Mouse (Mus musculus) hindbrain, embryonic 10.5 days (tissue): Measurements from ENCODE around the gene Rtl1. TPM values are rescaled to one million over a fixed set of nuclear protein-coding genes. Genes with fewer than 3 reads are reported as not detected.

ENCODE experiments used
- DNase-seq: peaks from one replicate; pipeline ENCODE4 v3.0.0-alpha.2; 2017; ENCODE audit warnings: low spot score
- H3K27ac ChIP-seq: fragments of 300-500 bp; sonication (generic); 2 replicates; pipeline ENCODE4 v1.5.1; 2016; ENCODE audit warnings: mild to moderate bottlenecking, moderate library complexity
- H3K27me3 ChIP-seq: fragments of 300-500 bp; sonication (generic); 2 replicates; pipeline ENCODE4 v1.6.1; 2016; ENCODE audit warnings: mild to moderate bottlenecking; ENCODE audit not compliant: poor library complexity, insufficient read depth, severe bottlenecking
- H3K36me3 ChIP-seq: fragments of 300-500 bp; sonication (generic); 2 replicates; pipeline ENCODE4 v1.6.1; 2016; ENCODE audit warnings: mild to moderate bottlenecking, moderate library complexity
- H3K4me1 ChIP-seq: fragments of 300-500 bp; sonication (generic); replicated peaks from 2 replicates; pipeline ENCODE4 v1.6.1; 2016; ENCODE audit warnings: mild to moderate bottlenecking
- H3K4me3 ChIP-seq: fragments of 300-500 bp; sonication (generic); 2 replicates; pipeline ENCODE4 v1.5.1; 2016; ENCODE audit warnings: mild to moderate bottlenecking, moderate library complexity
- H3K9me3 ChIP-seq: fragments of 300-500 bp; sonication (generic); 2 replicates; pipeline ENCODE4 v1.6.1; 2016; ENCODE audit warnings: mild to moderate bottlenecking, moderate library complexity
- WGBS: fragments of 180-500 bp; shearing (Covaris S2); methylation state at CpG from one replicate; pipeline ENCODE4 v1.1.7; 2016; 5-methylcytosine and 5-hydroxymethylcytosine counted together
- polyA plus RNA-seq: library from polyadenylated mRNA; unstranded; fragments of >200 nt; fragmentation: Nextera tagmentation; extraction: Ambion mirVana; gene quantifications from 2 replicates; pipeline ENCODE4 v1.2.1, GENCODE M21; 2016

The Rtl1 gene
- polyA plus RNA-seq, 1 experiment from 2014 or later: 0.73 TPM

- Histone ChIP-seq H3K4me3 (no peak overlapping the region), H3K36me3 (peaks cover 95% of the 10 kb centered on the region), H3K27me3 (peaks cover 14% of the 10 kb centered on the region), H3K9me3 (peaks cover 30% of the 10 kb centered on the region), H3K4me1 (peaks cover 51% of the 10 kb centered on the region), H3K27ac (peak overlapping the region; percentile 51)
- DNase-seq: no peak
- 48% methylated on average over 9 of the region's 9 CpGs for WGBS
Observed at GRCm38 (mm10) chr12:109607953-109608352, 7.8 kb upstream of the Rtl1 start.

DNA sequence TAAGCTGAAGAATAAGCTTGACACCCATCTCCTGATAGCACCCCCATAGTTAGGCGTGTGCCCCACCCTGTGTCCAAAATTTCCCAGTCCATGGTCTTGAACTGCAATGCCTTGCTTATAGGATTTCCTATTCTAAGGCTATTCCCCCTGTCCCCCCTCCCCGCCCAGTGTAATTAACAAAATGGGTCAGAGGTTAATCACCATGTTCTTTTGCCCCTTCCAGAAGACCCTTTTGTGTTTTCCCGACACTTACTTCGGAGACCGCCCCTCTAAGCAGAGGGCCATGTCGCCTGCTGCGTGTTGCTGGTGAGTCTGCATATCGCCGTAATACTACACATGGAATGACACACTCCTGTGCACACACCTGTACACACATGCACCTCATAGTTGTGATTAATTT is 7.1 kb upstream of the Rtl1 start:
- Histone ChIP-seq H3K4me1 (peaks cover 44% of the 10 kb centered on the region), H3K4me3 (no peak overlapping the region), H3K36me3 (peaks cover 94% of the 10 kb centered on the region), H3K27me3 (peaks cover 6% of the 10 kb centered on the region), H3K9me3 (peaks cover 30% of the 10 kb centered on the region), H3K27ac (peak overlapping the region; percentile 47; the same call in 1 of the 2 replicates)
- no peak for DNase-seq
- 51% methylated on average over 9 of the region's 9 CpGs for WGBS

- H3K27ac ChIP-seq: peak overlapping the region; percentile 40
- no peak overlapping the region for H3K4me3 ChIP-seq
- WGBS: 73% methylated on average over 16 of the region's 16 CpGs
- peaks cover 91% of the 10 kb centered on the region for H3K36me3 ChIP-seq
- H3K4me1 ChIP-seq: peaks cover 40% of the 10 kb centered on the region
- DNase-seq: no peak
- peaks cover 9% of the 10 kb centered on the region for H3K9me3 ChIP-seq
- H3K27me3 ChIP-seq: no peaks in the 10 kb centered on the region; the same call in 1 of the 2 replicates
Observed at GRCm38 (mm10) chr12:109604982-109605721, 5.0 kb upstream of the Rtl1 start.

- Histone ChIP-seq H3K36me3 (peaks cover 61% of the 10 kb centered on the region), H3K9me3 (no peaks in the 10 kb centered on the region), H3K4me3 (no peak overlapping the region), H3K27ac (no peak overlapping the region), H3K27me3 (no peaks in the 10 kb centered on the region; the same call in 1 of the 2 replicates), H3K4me1 (peaks cover 5% of the 10 kb centered on the region; the same call in 1 of the 2 replicates)
- WGBS: 88% methylated on average over 12 of the region's 12 CpGs
- no peak for DNase-seq
Observed at GRCm38 (mm10) chr12:109598551-109599250, 1.4 kb downstream of the Rtl1 start.

DNA sequence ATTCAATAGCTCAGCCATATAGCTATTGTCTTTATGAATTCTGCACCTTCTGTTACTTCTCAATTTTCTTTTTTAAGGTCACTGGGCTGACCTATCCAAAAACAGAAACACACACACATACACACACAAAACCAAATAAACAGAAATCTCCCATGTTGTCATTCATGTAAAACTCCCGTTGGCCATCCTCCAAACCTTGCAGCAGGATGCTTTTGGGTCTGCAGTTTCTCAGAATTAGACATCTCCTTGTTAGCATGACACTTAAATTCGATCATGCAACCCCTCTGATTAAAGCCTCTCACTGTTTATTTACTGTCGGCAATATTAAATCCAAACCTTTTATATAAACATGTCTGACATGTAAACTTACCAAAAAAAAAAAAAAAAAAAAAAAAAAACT is 3.4 kb downstream of the Rtl1 start:
- peaks cover 65% of the 10 kb centered on the region for H3K36me3 ChIP-seq

DNA sequence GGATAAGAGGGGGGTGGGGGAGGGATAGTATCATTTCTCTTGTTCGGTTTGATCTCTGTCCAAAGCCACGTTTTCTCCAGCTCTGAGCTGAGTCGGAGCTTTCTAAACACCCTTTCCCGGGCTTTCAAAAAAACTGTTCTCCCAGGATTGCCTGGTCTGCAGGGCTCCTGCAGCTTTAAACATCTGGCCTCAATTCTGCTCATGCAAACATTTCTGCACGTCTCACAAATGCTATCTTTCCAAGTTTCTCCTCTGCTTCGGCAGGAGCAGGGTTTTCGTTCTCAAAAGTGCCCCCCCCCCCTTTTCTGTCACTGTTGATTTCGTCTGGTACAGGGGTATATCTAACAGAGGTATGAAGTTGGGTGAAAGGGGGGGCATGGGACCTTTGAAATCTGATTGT is 3.9 kb downstream of the Rtl1 start:
- H3K27me3 ChIP-seq: no peaks in the 10 kb centered on the region; the same call in 1 of the 2 replicates
- no peak for DNase-seq
- 53% methylated on average over 8 of the region's 8 CpGs for whole genome bisulfite sequencing
- H3K4me1 ChIP-seq: peaks cover 5% of the 10 kb centered on the region; the same call in 1 of the 2 replicates
- H3K27ac ChIP-seq: no peak overlapping the region
- peaks cover 65% of the 10 kb centered on the region for H3K36me3 ChIP-seq
- H3K9me3 ChIP-seq: no peaks in the 10 kb centered on the region
- H3K4me3 ChIP-seq: no peak overlapping the region

More for the DNA sequence above, 3.4 kb downstream of the Rtl1 start:
- Histone ChIP-seq H3K27me3 (no peaks in the 10 kb centered on the region; the same call in 1 of the 2 replicates), H3K4me3 (no peak overlapping the region), H3K27ac (no peak overlapping the region), H3K4me1 (peaks cover 5% of the 10 kb centered on the region; the same call in 1 of the 2 replicates), H3K9me3 (no peaks in the 10 kb centered on the region)
- WGBS: 77% methylated on average over 3 of the region's 3 CpGs
- no peak for DNase-seq

- Histone ChIP-seq H3K27ac (no peak overlapping the region), H3K27me3 (no peaks in the 10 kb centered on the region), H3K36me3 (peaks cover 63% of the 10 kb centered on the region), H3K4me3 (no peak overlapping the region), H3K4me1 (peaks cover 5% of the 10 kb centered on the region; the same call in 1 of the 2 replicates), H3K9me3 (no peaks in the 10 kb centered on the region)
- DNase-seq: no peak
- 77% methylated on average over 6 of the region's 6 CpGs for WGBS
Observed at GRCm38 (mm10) chr12:109595753-109596152, 4.4 kb downstream of the Rtl1 start.

DNA sequence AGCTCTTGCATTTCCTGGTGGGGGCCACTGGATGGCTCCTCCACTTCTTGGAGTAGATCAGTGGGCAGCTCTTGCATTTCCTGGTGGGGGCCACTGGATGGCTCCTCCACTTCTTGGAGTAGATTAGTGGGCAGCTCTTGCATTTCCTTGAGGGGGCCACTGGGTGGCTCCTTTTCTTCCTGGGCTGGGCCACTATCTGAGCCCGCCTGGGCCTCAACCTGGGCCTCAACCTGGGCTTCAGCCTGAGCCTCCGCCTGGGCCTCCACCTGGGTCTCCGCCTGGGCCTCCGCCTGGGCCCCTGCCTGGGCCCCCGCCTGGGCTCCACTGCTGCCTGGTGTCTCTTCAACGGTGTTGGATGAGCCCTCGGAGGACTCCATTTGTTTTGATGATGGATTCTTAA is 5.2 kb downstream of the Rtl1 start:
- WGBS: 91% methylated on average over 7 of the region's 7 CpGs
- no peaks in the 10 kb centered on the region for H3K27me3 ChIP-seq
- no peaks in the 10 kb centered on the region for H3K9me3 ChIP-seq
- H3K36me3 ChIP-seq: peaks cover 65% of the 10 kb centered on the region
- H3K27ac ChIP-seq: peak overlapping the region; percentile 40; the same call in 1 of the 2 replicates
- H3K4me1 ChIP-seq: peaks cover 5% of the 10 kb centered on the region; the same call in 1 of the 2 replicates
- DNase-seq: no peak
- H3K4me3 ChIP-seq: no peak overlapping the region

GRCm38 (mm10) chr12:109582185-109582584 is 17.9 kb downstream of the Rtl1 start:
- Histone ChIP-seq H3K9me3 (no peaks in the 10 kb centered on the region), H3K27ac (no peak overlapping the region), H3K27me3 (no peaks in the 10 kb centered on the region), H3K4me3 (no peak overlapping the region), H3K4me1 (peaks cover 10% of the 10 kb centered on the region), H3K36me3 (peaks cover 92% of the 10 kb centered on the region)
- WGBS: 82% methylated on average over 5 of the region's 5 CpGs
- no peak for DNase-seq

DNA sequence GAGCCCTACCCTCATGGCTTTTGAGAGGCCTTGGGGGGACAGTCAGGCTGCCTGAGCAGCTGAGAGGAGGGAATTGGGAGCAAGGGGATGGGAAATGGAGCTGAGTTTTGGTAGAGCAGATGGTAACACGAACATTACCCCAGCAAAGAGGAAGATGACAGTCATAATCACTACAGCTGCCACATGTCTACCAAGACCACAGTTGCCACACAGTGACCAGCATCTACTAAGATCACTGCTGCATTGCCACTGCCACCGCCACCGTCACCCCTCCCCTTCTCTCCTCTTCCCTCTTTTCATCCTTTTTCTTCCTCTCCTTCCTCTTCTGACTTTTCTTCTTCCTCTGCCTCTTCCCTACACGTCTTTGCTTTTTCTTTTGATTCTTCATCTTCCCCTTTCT is 27.9 kb downstream of the Rtl1 start:
- Histone ChIP-seq H3K36me3 (peaks cover 99% of the 10 kb centered on the region), H3K9me3 (no peaks in the 10 kb centered on the region), H3K27ac (no peak overlapping the region), H3K4me3 (no peak overlapping the region), H3K27me3 (no peaks in the 10 kb centered on the region), H3K4me1 (no peaks in the 10 kb centered on the region)
- no peak for DNase-seq
- 89% methylated on average over 4 of the region's 4 CpGs for WGBS

DNA sequence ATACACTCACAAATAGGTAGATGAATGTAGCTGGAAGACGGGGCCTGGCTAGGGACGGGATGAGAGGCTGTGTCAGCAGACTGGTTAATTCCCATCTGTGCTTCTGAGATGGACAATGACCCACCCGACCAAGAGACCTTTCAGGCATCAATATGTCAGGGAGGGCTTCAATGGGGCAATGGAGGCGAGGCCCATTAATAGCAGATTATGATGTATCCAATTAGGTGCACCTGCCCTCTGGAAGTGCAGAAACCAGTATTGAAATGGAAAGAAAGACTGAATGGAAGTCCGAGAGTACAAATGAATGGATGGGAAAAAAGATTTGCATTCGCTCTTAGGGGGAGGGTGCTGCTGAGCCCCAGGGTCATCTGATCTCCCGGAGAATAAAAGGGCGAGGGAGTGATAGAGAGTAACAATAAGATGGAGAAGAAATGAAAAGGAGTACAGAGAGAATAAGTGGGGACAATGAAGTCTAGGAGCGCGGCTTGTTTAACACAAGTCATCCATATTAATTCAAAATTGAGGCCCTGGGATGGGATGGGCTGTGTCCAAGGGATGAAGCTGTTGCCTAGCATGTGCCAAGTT is 39.9 kb downstream of the Rtl1 start:
- peak overlapping the region; percentile 72 for H3K27ac ChIP-seq
- no peaks in the 10 kb centered on the region for H3K9me3 ChIP-seq
- no peak overlapping the region for H3K4me3 ChIP-seq
- H3K27me3 ChIP-seq: peaks cover 10% of the 10 kb centered on the region
- DNase-seq: peak; percentile 43
- WGBS: 47% methylated on average over 10 of the region's 10 CpGs
- H3K36me3 ChIP-seq: peaks cover 64% of the 10 kb centered on the region
- H3K4me1 ChIP-seq: peaks cover 71% of the 10 kb centered on the region

GRCm38 (mm10) chr12:109558891-109559487 is 41.1 kb downstream of the Rtl1 start:
- DNase-seq: no peak
- Histone ChIP-seq H3K27me3 (peaks cover 10% of the 10 kb centered on the region), H3K4me3 (no peak overlapping the region), H3K27ac (peak overlapping the region; percentile 72), H3K36me3 (peaks cover 66% of the 10 kb centered on the region), H3K9me3 (no peaks in the 10 kb centered on the region), H3K4me1 (peaks cover 83% of the 10 kb centered on the region)
- 75% methylated on average over 7 of the region's 7 CpGs for WGBS
